Mouse (Mus musculus): ENCODE results near the gene Olfr1392.
"Not testable (repeated sequence)": the region's sequence is repeated elsewhere in the genome, so short reads cannot be mapped to it uniquely, and the experiment has no call there.

Gene Olfr1392

GRCm38 (mm10) chr11:49252048-49252447 lies 33.0 kb upstream of the Olfr1392 start:
- DNase-seq (ENCODE audit: low spot score), result no peak

- no peak for DNase-seq (ENCODE audit: low spot score)
Observed at GRCm38 (mm10) chr11:49253035-49253434, 32.0 kb upstream of the Olfr1392 start.

- no peak for DNase-seq (ENCODE audit: low spot score)
Observed at GRCm38 (mm10) chr11:49259296-49259695, 25.8 kb upstream of the Olfr1392 start.

- DNase-seq (ENCODE audit: low spot score), result no peak
Observed at GRCm38 (mm10) chr11:49259829-49260228, 25.3 kb upstream of the Olfr1392 start.

- DNase-seq (ENCODE audit: low spot score), result no peak
Observed at GRCm38 (mm10) chr11:49260598-49261312, 24.3 kb upstream of the Olfr1392 start.

GRCm38 (mm10) chr11:49261313-49261855 lies 23.7 kb upstream of the Olfr1392 start:
- no peak for DNase-seq (ENCODE audit: low spot score)

- no peak for DNase-seq (ENCODE audit: low spot score)
Observed at GRCm38 (mm10) chr11:49262286-49262685, 22.8 kb upstream of the Olfr1392 start.

- no peak for DNase-seq (ENCODE audit: low spot score)
Observed at GRCm38 (mm10) chr11:49263149-49263548, 21.9 kb upstream of the Olfr1392 start.

- DNase-seq (ENCODE audit: low spot score), result no peak
Observed at GRCm38 (mm10) chr11:49264081-49264480, 21.0 kb upstream of the Olfr1392 start.

- DNase-seq (ENCODE audit: low spot score), result no peak
Observed at GRCm38 (mm10) chr11:49264622-49265021, 20.5 kb upstream of the Olfr1392 start.

- DNase-seq (ENCODE audit: low spot score), result no peak
Observed at GRCm38 (mm10) chr11:49265101-49265500, 20.0 kb upstream of the Olfr1392 start.

GRCm38 (mm10) chr11:49266671-49267070 lies 18.4 kb upstream of the Olfr1392 start:
- DNase-seq (ENCODE audit: low spot score), result no peak

- no peak for DNase-seq (ENCODE audit: low spot score)
Observed at GRCm38 (mm10) chr11:49267316-49267715, 17.8 kb upstream of the Olfr1392 start.

- DNase-seq (ENCODE audit: low spot score), result no peak
Observed at GRCm38 (mm10) chr11:49267970-49268579, 17.0 kb upstream of the Olfr1392 start.

- DNase-seq (ENCODE audit: low spot score), result no peak
Observed at GRCm38 (mm10) chr11:49269761-49270160, 15.3 kb upstream of the Olfr1392 start.

GRCm38 (mm10) chr11:49270368-49270767 lies 14.7 kb upstream of the Olfr1392 start:
- DNase-seq (ENCODE audit: low spot score), result no peak

- no peak for DNase-seq (ENCODE audit: low spot score)
Observed at GRCm38 (mm10) chr11:49271334-49271733, 13.7 kb upstream of the Olfr1392 start.

GRCm38 (mm10) chr11:49273834-49274519 lies 11.1 kb upstream of the Olfr1392 start:
- DNase-seq (ENCODE audit: low spot score), result no peak

GRCm38 (mm10) chr11:49278222-49278621 lies 6.9 kb upstream of the Olfr1392 start, which contains the start of gene Olfr1393:
Gene Olfr1393, plus strand, starts transcription at chr11:49278304.
- no peak for DNase-seq (ENCODE audit: low spot score)

- no peak for DNase-seq (ENCODE audit: low spot score)
Observed at GRCm38 (mm10) chr11:49287251-49287650, 2.2 kb downstream of the Olfr1392 start.

- no peak for DNase-seq (ENCODE audit: low spot score)
Observed at GRCm38 (mm10) chr11:49292777-49293176, 7.7 kb downstream of the Olfr1392 start.

GRCm38 (mm10) chr11:49304441-49304840 lies 19.4 kb downstream of the Olfr1392 start, which contains the start of gene Olfr10:
Gene Olfr10, plus strand, starts transcription at chr11:49304741.
- DNase-seq (ENCODE audit: low spot score), result no peak

- not testable (repeated sequence) for DNase-seq (ENCODE audit: low spot score)
Observed at GRCm38 (mm10) chr11:49308547-49308946, 23.5 kb downstream of the Olfr1392 start.

Measured in urinary bladder, postnatal 14 days (tissue).